Mouse (Mus musculus): ENCODE data around the gene Vamp4.

- no peak for TF ChIP-seq MAFK (IDR thresholded peaks at IDR 0.05; ENCODE audit: insufficient read depth, low read depth, low read length)
- no peak for TF ChIP-seq ZC3H11A (IDR thresholded peaks at IDR 0.05; ENCODE audit: borderline replicate concordance, low read depth, low read length)
- no peak for TF ChIP-seq ZNF384 (IDR thresholded peaks at IDR 0.05; ENCODE audit: low read depth, low read length)
These were observed 69.5 kb downstream of the Vamp4 start for GRCm38 (mm10) chr1:162639861-162640260.
